Mouse (Mus musculus): ENCODE data around the gene Cox5a. TPM values are rescaled to one million over a fixed set of nuclear protein-coding genes. Genes with fewer than 3 reads are reported as not detected.
A peak's percentile ranks its signal among the peaks of the same experiment; 100 is the strongest.

The Cox5a gene
- polyA plus RNA-seq, 1 experiment from 2014 or later: 673 TPM

GRCm38 (mm10) chr9:57566846-57567245 lies 45.8 kb downstream of the Cox5a start:
- Histone ChIP-seq H3K4me2 (no peak overlapping the region), H3K4me3 (replicated peaks) (no peak overlapping the region), H3K36me3 (peaks cover 37% of the 10 kb centered on the region), H3K9ac (no peak overlapping the region), H3K4me1 (peaks cover 47% of the 10 kb centered on the region), H3K27me3 (no peaks in the 10 kb centered on the region), H3K27ac (peak overlapping the region; percentile 77; the same call in 1 of the 2 replicates), H3K9me3 (replicated peaks) (no peaks in the 10 kb centered on the region)
- WGBS: 55% methylated on average over 8 of the region's 8 CpGs
- peak; percentile 63 for ATAC-seq (replicated peaks; ENCODE audit: low FRiP score)

GRCm38 (mm10) chr9:57568500-57568899 lies 47.4 kb downstream of the Cox5a start:
- Histone ChIP-seq H3K4me1 (peaks cover 31% of the 10 kb centered on the region), H3K36me3 (peaks cover 43% of the 10 kb centered on the region), H3K4me3 (replicated peaks) (no peak overlapping the region), H3K27ac (no peak overlapping the region), H3K9ac (no peak overlapping the region), H3K9me3 (replicated peaks) (no peaks in the 10 kb centered on the region), H3K27me3 (no peaks in the 10 kb centered on the region), H3K4me2 (no peak overlapping the region)
- ATAC-seq (replicated peaks; ENCODE audit: low FRiP score): no peak
- WGBS: 93% methylated on average over 6 of the region's 6 CpGs

- Histone ChIP-seq H3K4me3 (replicated peaks) (no peak overlapping the region), H3K4me1 (no peaks in the 10 kb centered on the region), H3K4me2 (no peak overlapping the region), H3K36me3 (peaks cover 57% of the 10 kb centered on the region), H3K27ac (no peak overlapping the region), H3K9me3 (replicated peaks) (no peaks in the 10 kb centered on the region), H3K9ac (no peak overlapping the region), H3K27me3 (no peaks in the 10 kb centered on the region)
- no peak for ATAC-seq (replicated peaks; ENCODE audit: low FRiP score)
Observed at GRCm38 (mm10) chr9:57574397-57574796, 53.3 kb downstream of the Cox5a start.

- Histone ChIP-seq H3K27ac (no peak overlapping the region), H3K9me3 (replicated peaks) (no peaks in the 10 kb centered on the region), H3K9ac (no peak overlapping the region), H3K4me3 (replicated peaks) (no peak overlapping the region), H3K4me1 (no peaks in the 10 kb centered on the region), H3K36me3 (peaks cover 58% of the 10 kb centered on the region), H3K27me3 (no peaks in the 10 kb centered on the region), H3K4me2 (no peak overlapping the region)
- 78% methylated on average over 3 of the region's 3 CpGs for WGBS
- ATAC-seq (replicated peaks; ENCODE audit: low FRiP score): no peak
Observed at GRCm38 (mm10) chr9:57575577-57575976, 54.5 kb downstream of the Cox5a start.

- H3K4me2 ChIP-seq: no peak overlapping the region
- H3K9me3 ChIP-seq (replicated peaks): no peaks in the 10 kb centered on the region
- no peak overlapping the region for H3K27ac ChIP-seq
- H3K4me1 ChIP-seq: no peaks in the 10 kb centered on the region
- H3K9ac ChIP-seq: no peak overlapping the region
- H3K4me3 ChIP-seq (replicated peaks): no peak overlapping the region
- ATAC-seq (replicated peaks; ENCODE audit: low FRiP score): no peak
- 88% methylated on average over 6 of the region's 6 CpGs for WGBS
- no peaks in the 10 kb centered on the region for H3K27me3 ChIP-seq
- peaks cover 62% of the 10 kb centered on the region for H3K36me3 ChIP-seq
Observed at GRCm38 (mm10) chr9:57577144-57577849, 56.2 kb downstream of the Cox5a start.

Other genes starting within 250 kb of the Cox5a start
- 25.8 and 30.3 TPM in 2 replicates for gene Ppcdc, start 81.2 kb upstream of the Cox5a start, polyA plus RNA-seq (2015; fragmentation: Nextera tagmentation; extraction: Ambion mirVana)
- 15.1 and 15.9 TPM in 2 replicates for gene Scamp5, start 53.2 kb upstream of the Cox5a start, polyA plus RNA-seq (2015; fragmentation: Nextera tagmentation; extraction: Ambion mirVana)
- 5.6 and 6.0 TPM in 2 replicates for gene Rpp25, start 17.2 kb upstream of the Cox5a start, polyA plus RNA-seq (2015; fragmentation: Nextera tagmentation; extraction: Ambion mirVana)
- 18.1 and 19.0 TPM in 2 replicates for gene Fam219b, start 16.3 kb downstream of the Cox5a start, polyA plus RNA-seq (2015; fragmentation: Nextera tagmentation; extraction: Ambion mirVana)
- gene Mpi, start 31.5 kb downstream of the Cox5a start, polyA plus RNA-seq (2015; fragmentation: Nextera tagmentation; extraction: Ambion mirVana): 51.9 and 53.3 TPM in 2 replicates
- gene Scamp2, start 39.7 kb downstream of the Cox5a start, polyA plus RNA-seq (2015; fragmentation: Nextera tagmentation; extraction: Ambion mirVana): 74.5 and 85.5 TPM in 2 replicates
- gene Ulk3, start 68.2 kb downstream of the Cox5a start, polyA plus RNA-seq (2015; fragmentation: Nextera tagmentation; extraction: Ambion mirVana): 16.9 and 18.8 TPM in 2 replicates
- not detected in 2 replicates for gene Cplx3, start 85.0 kb downstream of the Cox5a start, polyA plus RNA-seq (2015; fragmentation: Nextera tagmentation; extraction: Ambion mirVana)
- not detected in 2 replicates for gene Lman1l, start 99.5 kb downstream of the Cox5a start, polyA plus RNA-seq (2015; fragmentation: Nextera tagmentation; extraction: Ambion mirVana)
- 27.2 and 27.9 TPM in 2 replicates for gene Csk, start 132.4 kb downstream of the Cox5a start, polyA plus RNA-seq (2015; fragmentation: Nextera tagmentation; extraction: Ambion mirVana)
- gene Cyp1a2, start 162.4 kb downstream of the Cox5a start, polyA plus RNA-seq (2015; fragmentation: Nextera tagmentation; extraction: Ambion mirVana): not detected in 2 replicates
- 0.08 and 0.22 TPM in 2 replicates for gene Cyp1a1, start 166.7 kb downstream of the Cox5a start, polyA plus RNA-seq (2015; fragmentation: Nextera tagmentation; extraction: Ambion mirVana)
- 33.6 and 34.4 TPM in 2 replicates for gene Edc3, start 187.3 kb downstream of the Cox5a start, polyA plus RNA-seq (2015; fragmentation: Nextera tagmentation; extraction: Ambion mirVana)
- 71.0 and 71.8 TPM in 2 replicates for gene Clk3, start 244.6 kb downstream of the Cox5a start, polyA plus RNA-seq (2015; fragmentation: Nextera tagmentation; extraction: Ambion mirVana)